Mouse (Mus musculus) cerebellum, postnatal 10 days (tissue): Measurements from ENCODE around the gene 2010111I01Rik.
"Not testable (repeated sequence)": the region's sequence is repeated elsewhere in the genome, so short reads cannot be mapped to it uniquely, and the experiment has no call there.

Experiments used
- DNase-seq, 2 experiments: peaks; one replicate each; pipeline ENCODE4 v3.0.0; 2021; ENCODE audit warnings: mixed read lengths in 2 of 2

2010111I01Rik gene

DNA sequence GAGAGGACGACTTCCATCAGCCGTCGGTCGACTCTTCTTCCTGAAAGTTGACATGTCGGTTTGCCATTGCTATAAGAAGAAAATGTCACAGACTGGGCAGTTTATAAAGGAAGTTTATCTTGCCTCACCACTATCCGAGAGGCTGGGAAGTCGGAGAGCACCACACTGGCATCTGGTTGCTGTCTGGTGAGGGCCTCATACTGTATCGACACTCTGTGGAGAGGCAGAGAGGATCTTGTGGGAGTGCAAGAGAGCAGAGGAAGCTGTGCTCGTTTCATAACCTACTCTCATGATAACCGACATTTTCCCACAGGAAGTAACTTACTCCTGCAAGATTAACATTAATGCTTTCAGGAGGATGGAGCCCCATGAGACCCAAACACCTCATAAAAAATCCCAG lies 7.9 kb upstream of the 2010111I01Rik start:
- no peak for DNase-seq

GRCm38 (mm10) chr13:62963358-62963757 lies 1.3 kb upstream of the 2010111I01Rik start:
- DNase-seq = no peak

DNA sequence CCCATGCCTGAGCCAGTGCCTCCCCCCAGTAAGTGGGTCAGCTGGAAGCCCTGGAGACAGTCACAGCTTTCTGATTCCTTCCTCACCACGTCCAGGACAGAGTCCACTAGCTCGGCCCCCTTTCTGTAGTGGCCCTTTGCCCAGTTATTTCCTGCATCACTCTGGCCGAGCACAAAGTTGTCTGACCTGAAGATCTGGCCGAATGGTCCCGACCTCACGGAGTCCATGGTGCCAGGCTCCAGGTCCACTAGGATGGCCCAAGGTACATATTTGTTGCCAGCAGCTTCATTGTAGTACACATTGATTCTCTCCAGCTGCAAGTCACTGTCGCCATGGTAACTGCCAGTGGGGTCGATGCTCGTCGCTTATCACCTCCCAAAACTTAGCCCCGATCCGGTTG lies 3.5 kb downstream of the 2010111I01Rik start:
- DNase-seq = no peak

- no peak for DNase-seq
Observed at GRCm38 (mm10) chr13:62970515-62971269, 6.0 kb downstream of the 2010111I01Rik start.

DNA sequence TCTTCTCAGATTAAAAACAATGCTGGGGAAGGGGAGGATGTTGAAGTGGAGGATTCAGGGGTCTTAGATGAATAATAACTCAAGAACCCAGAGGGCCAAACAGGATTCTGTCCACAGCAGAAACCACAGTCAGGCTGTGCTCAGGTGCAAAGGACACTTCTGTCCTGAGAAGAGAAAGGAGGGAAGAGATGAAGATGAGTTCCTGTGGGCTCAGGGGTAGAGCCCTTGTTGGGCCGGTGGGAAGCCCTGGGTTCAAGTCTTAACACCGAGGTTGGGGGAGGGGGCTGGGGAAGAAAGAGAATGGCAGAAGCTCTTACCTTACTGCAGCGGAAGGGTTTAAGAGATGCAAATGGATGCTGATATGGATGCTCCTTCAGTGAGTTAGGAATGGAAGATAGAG lies 7.7 kb downstream of the 2010111I01Rik start:
- DNase-seq = no peak

- DNase-seq = no peak
Observed at GRCm38 (mm10) chr13:62973111-62973510, 8.4 kb downstream of the 2010111I01Rik start.

GRCm38 (mm10) chr13:62978104-62978503 lies 13.4 kb downstream of the 2010111I01Rik start:
- no peak for DNase-seq

GRCm38 (mm10) chr13:62978784-62979183 lies 14.1 kb downstream of the 2010111I01Rik start:
- DNase-seq = no peak

- no peak for DNase-seq
Observed at GRCm38 (mm10) chr13:62979215-62979614, 14.5 kb downstream of the 2010111I01Rik start.

DNA sequence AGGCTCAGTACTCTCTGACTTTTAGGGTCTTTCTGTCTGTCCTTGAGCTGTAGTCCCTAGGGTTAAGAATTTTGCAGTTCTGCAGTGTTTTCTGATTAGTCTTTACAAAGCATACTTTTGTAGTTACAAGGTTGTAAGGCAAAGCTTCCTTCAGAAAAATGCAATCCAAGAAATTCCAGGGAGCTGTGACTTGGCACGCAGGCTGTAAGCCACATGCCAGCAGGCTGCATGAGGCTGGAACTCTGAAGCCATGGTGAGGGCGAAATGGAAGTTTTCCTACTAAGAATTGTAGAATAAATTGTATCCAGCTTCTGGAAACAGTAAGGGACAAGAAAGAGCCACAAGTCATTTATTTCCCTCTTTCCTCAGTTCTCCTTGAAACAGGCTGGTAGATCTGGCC lies 15.4 kb downstream of the 2010111I01Rik start:
- peak in 1 of 2 experiments; percentile 17 for DNase-seq

- DNase-seq = no peak
Observed at GRCm38 (mm10) chr13:62984485-62984884, 19.8 kb downstream of the 2010111I01Rik start.

GRCm38 (mm10) chr13:62989891-62990490 lies 25.3 kb downstream of the 2010111I01Rik start:
- DNase-seq = no peak

DNA sequence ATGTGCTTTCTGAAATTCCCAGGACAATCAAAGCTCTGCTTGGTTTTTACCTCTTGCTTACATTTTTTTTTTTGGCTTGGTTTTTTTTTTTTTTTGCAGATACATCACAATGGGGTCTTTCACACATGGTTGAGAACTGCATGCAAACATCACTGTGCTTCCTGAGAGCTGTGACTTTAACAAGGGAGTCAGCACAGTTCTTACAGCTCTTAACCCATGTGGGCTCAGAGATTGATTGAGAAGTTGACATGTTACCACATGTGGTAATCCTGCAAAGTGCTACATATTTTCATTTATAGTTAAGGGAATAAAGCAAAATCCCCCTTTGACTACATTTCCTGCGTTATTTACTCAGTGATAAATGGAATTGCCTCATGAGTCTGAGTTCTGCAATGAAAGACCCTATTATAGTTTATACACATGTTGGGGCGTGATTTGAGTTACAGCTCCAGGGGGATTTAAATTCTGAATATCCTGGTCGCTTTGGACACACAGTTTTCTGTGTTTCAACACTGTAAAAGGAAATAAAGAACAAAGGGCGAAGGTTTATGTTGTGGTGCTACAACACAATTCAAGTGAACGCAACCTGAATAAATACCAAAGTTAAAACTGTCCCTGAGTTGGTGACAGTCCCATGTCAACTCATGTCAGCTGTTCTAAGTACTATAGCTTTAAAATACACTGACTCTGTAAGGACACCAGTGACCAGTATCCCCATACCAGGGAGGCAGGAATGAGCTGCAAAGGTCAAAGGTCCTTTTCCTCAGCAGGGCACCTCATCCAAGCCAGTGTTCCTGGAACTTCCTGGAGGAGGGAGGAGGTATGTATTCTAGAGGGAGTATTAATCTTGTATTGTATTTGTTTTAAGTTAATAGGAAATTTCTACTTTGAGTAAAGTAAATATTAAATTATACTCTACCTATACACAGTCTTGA lies 29.1 kb downstream of the 2010111I01Rik start:
- no peak for DNase-seq

GRCm38 (mm10) chr13:62996767-62997166 lies 32.1 kb downstream of the 2010111I01Rik start:
- no peak for DNase-seq

- not testable (repeated sequence) for DNase-seq
Observed at GRCm38 (mm10) chr13:63007491-63007890, 42.8 kb downstream of the 2010111I01Rik start.

DNA sequence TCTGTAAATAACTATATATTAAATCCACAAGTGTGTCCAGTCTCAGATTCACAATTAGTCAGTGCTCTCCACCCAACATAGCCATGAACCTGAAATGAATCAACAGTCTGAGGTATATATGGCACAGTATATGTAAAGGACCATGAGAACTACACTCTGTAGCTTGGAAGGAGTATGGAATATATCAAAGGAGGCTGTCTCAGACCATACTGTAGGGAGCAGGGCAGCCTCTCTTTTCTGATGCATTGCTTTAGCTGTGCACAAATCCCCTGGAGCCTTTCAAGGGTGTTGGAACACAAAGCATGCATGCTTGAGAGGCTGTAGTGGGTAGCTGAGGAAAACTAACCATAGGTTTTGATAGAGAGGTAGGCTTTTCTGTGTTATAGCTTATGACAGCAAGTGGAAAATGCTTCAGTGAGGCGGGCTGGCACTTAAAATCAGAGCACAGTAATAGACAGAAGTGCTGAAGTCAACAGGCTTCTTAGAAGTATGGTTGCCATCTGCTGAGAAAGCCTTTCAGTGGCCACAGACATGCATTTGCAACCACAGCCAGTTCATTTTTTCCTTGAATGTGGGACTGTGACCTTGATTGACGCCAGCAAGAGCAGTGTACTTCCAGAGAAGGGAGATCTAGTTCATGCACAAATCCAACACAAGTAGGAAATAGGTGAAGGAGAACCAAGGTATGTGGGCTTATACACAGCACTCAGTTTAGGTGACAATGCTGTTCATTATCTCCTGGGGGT lies 45.8 kb downstream of the 2010111I01Rik start:
- DNase-seq = no peak

DNA sequence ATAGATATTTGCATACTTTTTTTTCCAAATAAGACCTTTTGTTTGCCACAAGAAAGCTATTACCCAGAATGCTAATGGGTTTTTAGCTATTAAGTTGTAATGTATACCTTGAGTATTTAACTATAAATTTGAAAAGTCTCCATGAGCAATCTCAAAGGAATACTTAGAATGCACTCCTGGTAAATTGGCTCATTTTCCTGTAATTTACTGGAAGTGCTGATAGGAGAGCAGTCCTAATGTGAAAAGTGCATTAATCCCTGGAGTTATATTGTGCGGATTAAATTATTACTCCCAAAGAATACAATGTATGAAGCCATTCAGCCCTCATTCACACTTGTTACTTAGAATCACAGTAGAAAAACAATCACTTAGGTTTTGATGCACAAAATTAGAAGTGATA lies 49.7 kb downstream of the 2010111I01Rik start:
- DNase-seq = no peak

- no peak for DNase-seq
Observed at GRCm38 (mm10) chr13:63015362-63015761, 50.7 kb downstream of the 2010111I01Rik start.

- no peak for DNase-seq
Observed at GRCm38 (mm10) chr13:63016056-63016455, 51.4 kb downstream of the 2010111I01Rik start.

GRCm38 (mm10) chr13:63023243-63024217 lies 58.8 kb downstream of the 2010111I01Rik start:
- DNase-seq = peak; percentile 34 to 37

DNA sequence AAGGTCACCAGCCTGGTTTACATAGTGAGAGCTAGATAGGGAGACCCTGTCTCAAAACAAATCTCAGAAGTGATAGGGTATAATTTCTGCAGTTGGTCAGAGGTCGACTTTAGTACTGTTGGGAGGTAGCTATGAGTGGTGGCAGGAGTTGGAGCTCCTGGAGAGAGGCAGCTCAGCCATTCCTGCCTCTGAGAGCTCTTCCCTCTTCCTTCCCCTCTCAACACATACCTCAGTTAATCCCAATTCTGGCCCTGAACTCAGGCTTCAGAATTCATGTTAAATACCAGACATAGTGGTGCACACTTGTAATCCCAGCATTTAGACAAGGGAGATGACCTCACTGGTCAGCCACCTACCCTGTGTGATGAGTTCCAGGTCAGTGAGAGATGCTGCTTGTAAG lies 65.3 kb downstream of the 2010111I01Rik start:
- no peak for DNase-seq
